Mouse (Mus musculus) gastrocnemius, adult 8-10 months (tissue): Measurements from ENCODE around the gene Gm10644. TPM values are rescaled to one million over a fixed set of nuclear protein-coding genes. Genes with fewer than 3 reads are reported as not detected.
"Not testable (repeated sequence)": the region's sequence is repeated elsewhere in the genome, so short reads cannot be mapped to it uniquely, and the experiment has no call there.

Source experiments
- DNase-seq, 2 experiments: peaks; one replicate each; pipeline ENCODE4 v3.0.0; 2022; ENCODE audit warnings: low spot score in 2 of 2
- total RNA-seq, 4 experiments: library from RNA; stranded (reverse); gene quantifications; 2 replicates each; pipeline ENCODE4 v1.2.4; 2022

The Gm10644 gene
- under 1 TPM; 0.24 to 0.94 (median 0.58) TPM for total RNA-seq

GRCm38 (mm10) chr8:83955106-83955957, at the start of gene Gm10644, which contains the start of gene Asf1b:
TSS of gene Gm10644 (minus strand) at chr8:83955205.
TSS of gene Asf1b (plus strand) at chr8:83955507.
- DNase-seq, result peak; percentile 97 to 98

- DNase-seq, result peak; percentile 95 to 96
These were observed 49.7 kb upstream of the Gm10644 start for GRCm38 (mm10) chr8:84004533-84005201.

GRCm38 (mm10) chr8:84003612-84004246, 48.7 kb upstream of the Gm10644 start:
- no peak for DNase-seq

- DNase-seq, result no peak
These were observed 48.1 kb upstream of the Gm10644 start for GRCm38 (mm10) chr8:84002957-84003611.

- no peak for DNase-seq
These were observed 46.4 kb upstream of the Gm10644 start, which contains the start of gene 1700067K01Rik for GRCm38 (mm10) chr8:84001281-84002000. TSS of gene 1700067K01Rik (plus strand) at chr8:84001502.

GRCm38 (mm10) chr8:83999825-84000224, 44.8 kb upstream of the Gm10644 start:
- no peak for DNase-seq

GRCm38 (mm10) chr8:83999057-83999705, 44.2 kb upstream of the Gm10644 start:
- DNase-seq, result no peak

- peak in 1 of 2 experiments; percentile 44 for DNase-seq
These were observed 43.4 kb upstream of the Gm10644 start for GRCm38 (mm10) chr8:83998231-83999056.

GRCm38 (mm10) chr8:83997511-83998141, 42.6 kb upstream of the Gm10644 start, which contains the start of gene Samd1:
TSS of gene Samd1 (plus strand) at chr8:83997672.
- peak in 1 of 2 experiments; percentile 51 for DNase-seq

- peak; percentile 81 to 89 for DNase-seq
These were observed 41.8 kb upstream of the Gm10644 start for GRCm38 (mm10) chr8:83996567-83997505.

- no peak for DNase-seq
These were observed 41.0 kb upstream of the Gm10644 start for GRCm38 (mm10) chr8:83995973-83996372.

- no peak for DNase-seq
These were observed 39.0 kb upstream of the Gm10644 start for GRCm38 (mm10) chr8:83994030-83994429.

- no peak for DNase-seq
These were observed 37.5 kb upstream of the Gm10644 start for GRCm38 (mm10) chr8:83992488-83992887.

GRCm38 (mm10) chr8:83990170-83990569, 35.2 kb upstream of the Gm10644 start:
- DNase-seq, result no peak

GRCm38 (mm10) chr8:83989243-83989642, 34.2 kb upstream of the Gm10644 start:
- DNase-seq, result no peak

GRCm38 (mm10) chr8:83983222-83983621, 28.2 kb upstream of the Gm10644 start:
- not testable (repeated sequence) for DNase-seq

- no peak for DNase-seq
These were observed 27.4 kb upstream of the Gm10644 start for GRCm38 (mm10) chr8:83982449-83982848.
